Mouse (Mus musculus): Measurements from ENCODE around the gene Islr.

DNA sequence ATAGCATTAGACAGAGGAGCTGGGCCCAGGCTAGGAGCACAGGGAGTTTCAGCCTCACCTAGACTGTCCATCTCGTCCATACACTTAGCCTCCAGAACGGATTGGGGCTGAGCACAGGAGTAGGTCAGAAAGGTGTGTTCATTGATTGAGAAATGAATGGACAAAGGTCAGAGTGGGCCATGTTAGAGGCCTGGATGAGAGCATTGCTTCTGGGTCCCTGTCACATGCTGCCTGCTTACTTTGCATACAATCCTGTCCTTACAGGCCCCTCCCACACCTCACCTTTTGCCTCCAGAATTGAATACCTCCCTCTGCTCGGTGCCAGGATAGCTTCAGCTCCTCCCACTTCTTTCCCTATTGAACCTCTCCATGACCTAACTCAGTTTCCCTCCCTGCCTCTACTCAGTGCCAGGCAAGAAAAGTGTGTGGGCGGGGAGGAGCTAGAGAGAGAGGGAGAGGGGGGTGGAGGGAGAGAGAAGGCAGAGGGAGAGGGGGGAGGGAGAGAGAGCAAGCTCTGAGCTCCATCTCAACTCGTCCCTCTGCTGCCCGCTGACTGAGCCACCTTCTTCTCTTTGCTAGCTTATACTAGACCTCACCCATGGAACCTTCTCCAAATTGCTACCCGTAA is 88.0 kb downstream of the Islr start:
- TF ChIP-seq ELF1 (IDR thresholded peaks at IDR 0.05; ENCODE audit: low read depth, low read length) (no peak), CTCF (IDR thresholded peaks at IDR 0.05 in 2 of 3, conservative IDR thresholded peaks at IDR 0.05 in 1 of 3; ENCODE audit: control insufficient read depth in 1 of 3, insufficient read depth in 1 of 3, low read depth in 2 of 3, low read length in 3 of 3, poor library complexity in 1 of 3, severe bottlenecking in 1 of 3) (no peak), POLR2A (IDR thresholded peaks at IDR 0.05; ENCODE audit: control insufficient read depth in 1 of 2, insufficient read depth in 1 of 2, low read depth in 1 of 2, low read length in 2 of 2, poor library complexity in 1 of 2) (no peak)

All from MEL (cell line).